Mouse (Mus musculus): ENCODE results near the gene Slc2a12. TPM values are rescaled to one million over a fixed set of nuclear protein-coding genes. Genes with fewer than 3 reads are reported as not detected.

Gene Slc2a12
- polyA plus RNA-seq, 1 experiment from 2014 or later: 6.8 TPM

- Histone ChIP-seq H3K9ac (no peak overlapping the region), H3K4me1 (replicated peaks) (no peaks in the 10 kb centered on the region), H3K4me3 (no peak overlapping the region), H3K27me3 (no peaks in the 10 kb centered on the region), H3K9me3 (no peaks in the 10 kb centered on the region), H3K36me3 (no peaks in the 10 kb centered on the region), H3K4me2 (no peak overlapping the region), H3K27ac (replicated peaks) (no peak overlapping the region)
- no peak for ATAC-seq (ENCODE audit: low FRiP score, low read depth)
- 89% methylated on average over 8 of the region's 8 CpGs for WGBS
These were observed 29.4 kb downstream of the Slc2a12 start for GRCm38 (mm10) chr10:22674176-22674575.

GRCm38 (mm10) chr10:22675848-22676630 lies 31.2 kb downstream of the Slc2a12 start:
- Histone ChIP-seq H3K4me3 (no peak overlapping the region), H3K4me1 (replicated peaks) (no peaks in the 10 kb centered on the region), H3K27ac (replicated peaks) (no peak overlapping the region), H3K27me3 (no peaks in the 10 kb centered on the region), H3K9ac (no peak overlapping the region), H3K9me3 (no peaks in the 10 kb centered on the region), H3K4me2 (no peak overlapping the region), H3K36me3 (no peaks in the 10 kb centered on the region)
- WGBS: 58% methylated on average over 13 of the region's 13 CpGs
- ATAC-seq (ENCODE audit: low FRiP score, low read depth): no peak

- H3K36me3 ChIP-seq: peaks cover 8% of the 10 kb centered on the region; the same call in 1 of the 2 replicates
- WGBS: 95% methylated on average over 9 of the region's 9 CpGs
- no peak for ATAC-seq (ENCODE audit: low FRiP score, low read depth)
- no peak overlapping the region for H3K9ac ChIP-seq
- H3K27me3 ChIP-seq: no peaks in the 10 kb centered on the region
- no peak overlapping the region for H3K4me2 ChIP-seq
- H3K27ac ChIP-seq (replicated peaks): no peak overlapping the region
- H3K4me3 ChIP-seq: no peak overlapping the region
- H3K9me3 ChIP-seq: no peaks in the 10 kb centered on the region
- no peaks in the 10 kb centered on the region for H3K4me1 ChIP-seq (replicated peaks)
These were observed 51.4 kb downstream of the Slc2a12 start for GRCm38 (mm10) chr10:22696236-22696635.

- Histone ChIP-seq H3K9ac (no peak overlapping the region), H3K4me3 (no peak overlapping the region), H3K27ac (replicated peaks) (no peak overlapping the region), H3K4me2 (no peak overlapping the region), H3K36me3 (peaks cover 8% of the 10 kb centered on the region; the same call in 1 of the 2 replicates), H3K9me3 (no peaks in the 10 kb centered on the region), H3K4me1 (replicated peaks) (no peaks in the 10 kb centered on the region), H3K27me3 (no peaks in the 10 kb centered on the region)
- WGBS: 92% methylated on average over 7 of the region's 7 CpGs
- no peak for ATAC-seq (ENCODE audit: low FRiP score, low read depth)
These were observed 52.1 kb downstream of the Slc2a12 start for GRCm38 (mm10) chr10:22696864-22697263.

GRCm38 (mm10) chr10:22698158-22698953 lies 53.5 kb downstream of the Slc2a12 start:
- H3K27me3 ChIP-seq: no peaks in the 10 kb centered on the region
- no peak overlapping the region for H3K4me3 ChIP-seq
- 94% methylated on average over 9 of the region's 9 CpGs for WGBS
- no peak overlapping the region for H3K9ac ChIP-seq
- no peaks in the 10 kb centered on the region for H3K9me3 ChIP-seq
- no peak for ATAC-seq (ENCODE audit: low FRiP score, low read depth)
- no peaks in the 10 kb centered on the region for H3K4me1 ChIP-seq (replicated peaks)
- H3K4me2 ChIP-seq: no peak overlapping the region
- H3K36me3 ChIP-seq: peaks cover 11% of the 10 kb centered on the region; the same call in 1 of the 2 replicates
- H3K27ac ChIP-seq (replicated peaks): no peak overlapping the region

GRCm38 (mm10) chr10:22699487-22700335 lies 54.9 kb downstream of the Slc2a12 start:
- ATAC-seq (ENCODE audit: low FRiP score, low read depth): no peak; the same call in 1 of the 2 replicates
- no peaks in the 10 kb centered on the region for H3K9me3 ChIP-seq
- no peak overlapping the region for H3K9ac ChIP-seq
- no peak overlapping the region for H3K4me2 ChIP-seq
- peaks cover 11% of the 10 kb centered on the region; the same call in 1 of the 2 replicates for H3K36me3 ChIP-seq
- no peaks in the 10 kb centered on the region for H3K4me1 ChIP-seq (replicated peaks)
- WGBS: 82% methylated on average over 19 of the region's 19 CpGs
- no peak overlapping the region for H3K4me3 ChIP-seq
- H3K27me3 ChIP-seq: no peaks in the 10 kb centered on the region
- H3K27ac ChIP-seq (replicated peaks): no peak overlapping the region

GRCm38 (mm10) chr10:22700773-22701172 lies 56.0 kb downstream of the Slc2a12 start:
- Histone ChIP-seq H3K27ac (replicated peaks) (no peak overlapping the region), H3K27me3 (no peaks in the 10 kb centered on the region), H3K4me3 (no peak overlapping the region), H3K4me2 (no peak overlapping the region), H3K9ac (no peak overlapping the region), H3K9me3 (no peaks in the 10 kb centered on the region), H3K4me1 (replicated peaks) (no peaks in the 10 kb centered on the region), H3K36me3 (peaks cover 16% of the 10 kb centered on the region)
- ATAC-seq (ENCODE audit: low FRiP score, low read depth): no peak
- 86% methylated on average over 9 of the region's 9 CpGs for WGBS

- no peaks in the 10 kb centered on the region for H3K4me1 ChIP-seq (replicated peaks)
- no peaks in the 10 kb centered on the region for H3K27me3 ChIP-seq
- ATAC-seq (ENCODE audit: low FRiP score, low read depth): no peak
- H3K9me3 ChIP-seq: no peaks in the 10 kb centered on the region
- H3K36me3 ChIP-seq: peaks cover 24% of the 10 kb centered on the region
- no peak overlapping the region for H3K9ac ChIP-seq
- H3K4me2 ChIP-seq: no peak overlapping the region
- H3K27ac ChIP-seq (replicated peaks): no peak overlapping the region
- no peak overlapping the region for H3K4me3 ChIP-seq
- WGBS: 85% methylated on average over 12 of the region's 12 CpGs
These were observed 56.9 kb downstream of the Slc2a12 start for GRCm38 (mm10) chr10:22701485-22702315.

GRCm38 (mm10) chr10:22703844-22704243 lies 59.0 kb downstream of the Slc2a12 start:
- Histone ChIP-seq H3K9me3 (no peaks in the 10 kb centered on the region), H3K27me3 (no peaks in the 10 kb centered on the region), H3K36me3 (peaks cover 43% of the 10 kb centered on the region), H3K4me1 (replicated peaks) (no peaks in the 10 kb centered on the region), H3K9ac (no peak overlapping the region), H3K27ac (replicated peaks) (no peak overlapping the region), H3K4me2 (no peak overlapping the region), H3K4me3 (no peak overlapping the region)
- no peak for ATAC-seq (ENCODE audit: low FRiP score, low read depth)
- 89% methylated on average over 6 of the region's 6 CpGs for WGBS

- H3K9me3 ChIP-seq: no peaks in the 10 kb centered on the region
- H3K4me2 ChIP-seq: no peak overlapping the region
- no peaks in the 10 kb centered on the region for H3K27me3 ChIP-seq
- no peak overlapping the region for H3K27ac ChIP-seq (replicated peaks)
- no peak for ATAC-seq (ENCODE audit: low FRiP score, low read depth)
- H3K4me3 ChIP-seq: no peak overlapping the region
- H3K36me3 ChIP-seq: peaks cover 48% of the 10 kb centered on the region
- WGBS: 92% methylated on average over 7 of the region's 7 CpGs
- no peak overlapping the region for H3K9ac ChIP-seq
- H3K4me1 ChIP-seq (replicated peaks): no peaks in the 10 kb centered on the region
These were observed 63.5 kb downstream of the Slc2a12 start for GRCm38 (mm10) chr10:22708190-22708843.

Measured in hindbrain, embryonic 15.5 days (tissue).